Mouse (Mus musculus) kidney, embryonic 15.5 days (tissue): Measurements from ENCODE around the gene Ccl20. TPM values are rescaled to one million over a fixed set of nuclear protein-coding genes. Genes with fewer than 3 reads are reported as not detected.
A peak's percentile ranks its signal among the peaks of the same experiment; 100 is the strongest.

Experiments
- ATAC-seq: fragments of 200-750 bp; cut with Nextera tagmentation; replicated peaks from 2 replicates; pipeline ENCODE4 v1.8.0; 2017; ENCODE audit warnings: moderate TSS enrichment; ENCODE audit not compliant: low FRiP score
- H3K27ac ChIP-seq: fragments of 300-500 bp; sonication (generic); 2 replicates; pipeline ENCODE4 v1.5.1; 2015; ENCODE audit warnings: mild to moderate bottlenecking, inconsistent platforms
- H3K27me3 ChIP-seq: fragments of 300-500 bp; sonication (generic); 2 replicates; pipeline ENCODE4 v1.6.1; 2015; ENCODE audit warnings: inconsistent platforms
- H3K36me3 ChIP-seq: fragments of 300-500 bp; sonication (generic); 2 replicates; pipeline ENCODE4 v1.6.1; 2015; ENCODE audit warnings: inconsistent platforms
- H3K4me1 ChIP-seq: fragments of 300-500 bp; sonication (generic); 2 replicates; pipeline ENCODE4 v1.6.1; 2015; ENCODE audit warnings: inconsistent platforms
- H3K4me2 ChIP-seq: fragments of 300-500 bp; sonication (generic); 2 replicates; pipeline ENCODE4 v1.6.1; 2015; ENCODE audit warnings: moderate library complexity, mild to moderate bottlenecking, inconsistent platforms
- H3K4me3 ChIP-seq: fragments of 300-500 bp; sonication (generic); replicated peaks from 2 replicates; pipeline ENCODE4 v1.5.1; 2015; ENCODE audit warnings: mild to moderate bottlenecking, inconsistent platforms
- H3K9ac ChIP-seq: fragments of 300-500 bp; sonication (generic); 2 replicates; pipeline ENCODE4 v1.6.1; 2015; ENCODE audit warnings: mild to moderate bottlenecking, inconsistent platforms
- H3K9me3 ChIP-seq: fragments of 300-500 bp; sonication (generic); replicated peaks from 2 replicates; pipeline ENCODE4 v1.6.1; 2016; ENCODE audit warnings: inconsistent platforms
- WGBS: fragments of 180-500 bp; shearing (Covaris S2); methylation state at CpG from one replicate; pipeline ENCODE4 v1.1.7; 2015; ENCODE audit warnings: mixed read lengths; 5-methylcytosine and 5-hydroxymethylcytosine counted together
- polyA plus RNA-seq: library from polyadenylated mRNA; unstranded; fragments of >200 nt; fragmentation: Nextera tagmentation; extraction: Ambion mirVana; gene quantifications from 2 replicates; pipeline ENCODE4 v1.2.1, GENCODE M21; 2015

Ccl20 gene
- polyA plus RNA-seq, 1 experiment from 2014 or later: 0.56 TPM

DNA sequence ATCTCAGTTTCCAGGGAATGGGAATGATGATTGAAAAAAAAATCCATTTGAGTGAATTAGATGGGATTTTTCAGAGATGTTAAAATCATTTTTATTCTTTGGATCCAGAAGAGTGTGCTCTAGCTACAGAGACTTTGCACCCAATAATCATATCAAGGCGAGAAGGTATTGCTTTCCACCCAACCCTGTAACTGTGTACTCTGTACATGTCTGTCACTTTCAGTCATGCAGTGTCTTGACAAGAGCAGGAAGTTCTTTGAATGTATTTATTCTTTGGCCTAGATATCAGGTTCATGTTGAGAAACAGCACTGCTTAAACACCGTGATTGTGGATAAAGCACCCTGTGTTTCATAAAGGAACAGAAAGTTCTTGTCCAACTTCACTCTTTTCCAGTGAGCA is 30.0 kb downstream of the Ccl20 start:
- H3K27ac ChIP-seq: no peak overlapping the region

DNA sequence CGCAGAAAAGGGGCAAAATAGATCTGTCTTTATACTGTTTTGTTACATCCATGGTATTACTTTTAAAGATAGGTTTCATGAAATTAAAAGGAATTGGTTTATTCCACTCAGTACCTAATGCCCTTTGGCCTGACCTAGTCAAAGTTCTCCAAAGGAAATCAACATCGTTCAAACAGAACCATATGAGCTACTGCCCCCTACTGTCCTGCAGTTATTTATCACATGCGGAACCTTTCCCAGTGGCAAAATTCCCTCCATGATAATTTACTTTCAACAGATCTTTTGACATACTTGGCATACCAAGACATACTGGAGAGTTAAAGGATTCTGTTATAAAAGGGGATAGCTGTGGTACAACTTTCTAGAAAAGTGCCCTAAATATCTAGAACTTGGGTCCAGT is 33.7 kb downstream of the Ccl20 start:
- Histone ChIP-seq H3K4me1 (no peaks in the 10 kb centered on the region), H3K9me3 (no peaks in the 10 kb centered on the region)
- 65% methylated on average over 3 of the region's 3 CpGs for WGBS

More for the DNA sequence above, 30.0 kb downstream of the Ccl20 start:
- H3K4me1 ChIP-seq: no peaks in the 10 kb centered on the region
- no peak for ATAC-seq
- no peak overlapping the region for H3K4me3 ChIP-seq
- no peaks in the 10 kb centered on the region for H3K9me3 ChIP-seq
- H3K9ac ChIP-seq: no peak overlapping the region
- 84% methylated on average over 2 of the region's 2 CpGs for WGBS
- no peak overlapping the region for H3K4me2 ChIP-seq
- no peaks in the 10 kb centered on the region for H3K27me3 ChIP-seq
- H3K36me3 ChIP-seq: no peaks in the 10 kb centered on the region

DNA sequence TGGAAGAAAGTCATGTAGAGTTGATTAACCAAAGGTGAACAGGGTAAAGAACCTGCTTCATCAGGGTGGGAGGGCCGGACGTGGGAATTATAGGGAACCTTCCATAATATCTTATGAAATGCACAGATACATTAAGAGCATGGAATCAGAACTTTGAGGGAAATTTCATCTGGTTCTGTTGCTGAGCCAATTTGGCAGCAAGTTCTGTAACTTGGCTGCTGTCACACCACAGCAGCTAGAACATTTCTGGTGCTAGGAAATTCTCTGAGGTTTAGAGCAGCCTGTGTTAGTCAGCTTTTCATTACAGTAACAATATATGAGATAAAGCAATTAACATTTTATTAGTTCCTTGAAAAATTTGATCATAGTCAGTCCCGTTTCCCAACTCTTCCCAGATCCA is 36.4 kb downstream of the Ccl20 start:
- no peaks in the 10 kb centered on the region for H3K27me3 ChIP-seq
- no peak overlapping the region for H3K4me3 ChIP-seq
- no peaks in the 10 kb centered on the region for H3K9me3 ChIP-seq
- no peaks in the 10 kb centered on the region for H3K4me1 ChIP-seq
- no peak for ATAC-seq
- no peaks in the 10 kb centered on the region for H3K36me3 ChIP-seq
- no peak overlapping the region for H3K9ac ChIP-seq
- no peak overlapping the region for H3K27ac ChIP-seq
- 82% methylated on average over 3 of the region's 3 CpGs for WGBS
- no peak overlapping the region for H3K4me2 ChIP-seq

More for the DNA sequence above, 33.7 kb downstream of the Ccl20 start:
- Histone ChIP-seq H3K4me2 (no peak overlapping the region), H3K9ac (no peak overlapping the region), H3K36me3 (no peaks in the 10 kb centered on the region), H3K27me3 (no peaks in the 10 kb centered on the region), H3K27ac (no peak overlapping the region), H3K4me3 (no peak overlapping the region)
- ATAC-seq: no peak

- Histone ChIP-seq H3K4me3 (no peak overlapping the region), H3K4me2 (no peak overlapping the region), H3K27me3 (no peaks in the 10 kb centered on the region), H3K9me3 (no peaks in the 10 kb centered on the region), H3K9ac (no peak overlapping the region), H3K4me1 (no peaks in the 10 kb centered on the region; the same call in 1 of the 2 replicates), H3K27ac (no peak overlapping the region), H3K36me3 (no peaks in the 10 kb centered on the region)
- WGBS: 75% methylated on average over 1 of the region's 1 CpGs
- ATAC-seq: no peak
Observed at GRCm38 (mm10) chr1:83156876-83157275, 40.3 kb downstream of the Ccl20 start.

GRCm38 (mm10) chr1:83159603-83160002 is 43.0 kb downstream of the Ccl20 start, which contains the start of gene Daw1:
Daw1 (plus strand) TSS chr1:83159752.
- WGBS: under 1% methylated on average over 16 of the region's 16 CpGs
- H3K27ac ChIP-seq: 0 out of 2 replicates have a peak within 1 kb of the TSS, but pooled peaks have one; percentile 13
- ATAC-seq: peak; percentile 94

DNA sequence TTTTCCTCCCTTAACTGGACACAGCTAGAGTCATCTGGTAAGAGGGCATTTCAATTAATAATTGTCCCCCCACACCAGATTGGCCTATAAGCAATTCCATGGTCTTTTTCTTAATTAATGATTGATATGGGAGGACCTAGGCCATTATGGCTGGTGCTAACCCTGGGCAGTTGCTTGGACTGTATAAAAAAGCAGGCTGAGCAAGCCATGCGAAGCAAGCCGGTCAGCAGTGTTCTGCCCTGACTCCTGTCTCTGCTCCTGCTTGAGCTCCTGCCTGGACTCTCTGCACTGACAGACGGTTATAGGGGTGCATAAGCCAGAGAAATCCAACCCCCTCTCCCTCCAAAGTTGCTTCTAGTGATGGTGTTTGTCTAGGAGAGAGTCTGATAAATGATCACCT is 45.1 kb downstream of the Ccl20 start:
- Histone ChIP-seq H3K4me3 (no peak overlapping the region), H3K4me1 (peaks cover 4% of the 10 kb centered on the region; the same call in 1 of the 2 replicates), H3K9me3 (no peaks in the 10 kb centered on the region), H3K36me3 (no peaks in the 10 kb centered on the region), H3K9ac (no peak overlapping the region), H3K27ac (peak overlapping the region; percentile 41; the same call in 1 of the 2 replicates), H3K27me3 (no peaks in the 10 kb centered on the region), H3K4me2 (no peak overlapping the region)
- 48% methylated on average over 3 of the region's 3 CpGs for WGBS
- peak; percentile 90 for ATAC-seq

More at GRCm38 (mm10) chr1:83159603-83160002, 43.0 kb downstream of the Ccl20 start, which contains the start of gene Daw1:
- H3K27me3 ChIP-seq: no peaks in the 10 kb centered on the region
- peak within 1 kb of the TSS; percentile 80 for H3K4me2 ChIP-seq
- no peaks in the 10 kb centered on the region for H3K9me3 ChIP-seq
- H3K9ac ChIP-seq: peak within 1 kb of the TSS; percentile 50
- peak within 1 kb of the TSS; percentile 67 for H3K4me3 ChIP-seq
- H3K4me1 ChIP-seq: peaks cover 4% of the 10 kb centered on the region; the same call in 1 of the 2 replicates
- H3K36me3 ChIP-seq: no peaks in the 10 kb centered on the region

- 79% methylated on average over 3 of the region's 3 CpGs for WGBS
- Histone ChIP-seq H3K9ac (no peak overlapping the region), H3K4me3 (no peak overlapping the region), H3K4me2 (no peak overlapping the region), H3K4me1 (peaks cover 4% of the 10 kb centered on the region; the same call in 1 of the 2 replicates), H3K36me3 (no peaks in the 10 kb centered on the region), H3K27ac (no peak overlapping the region), H3K27me3 (no peaks in the 10 kb centered on the region), H3K9me3 (no peaks in the 10 kb centered on the region)
- ATAC-seq: no peak
Observed at GRCm38 (mm10) chr1:83164027-83164426, 47.5 kb downstream of the Ccl20 start.

Other genes starting within 250 kb of the Ccl20 start
- gene A030005L19Rik, start 203.4 kb upstream of the Ccl20 start, polyA plus RNA-seq: 0.26 and 0.28 TPM in 2 replicates
- gene A030014E15Rik, start 191.8 kb upstream of the Ccl20 start, polyA plus RNA-seq: not detected in 2 replicates
- gene Gm6217, start 185.4 kb upstream of the Ccl20 start, polyA plus RNA-seq: not detected in 2 replicates
- not detected in 2 replicates for gene A030003K21Rik, start 173.4 kb upstream of the Ccl20 start, polyA plus RNA-seq
- not detected in 2 replicates for gene Gm7544, start 160.8 kb upstream of the Ccl20 start, polyA plus RNA-seq
- gene Gm47955, start 156.5 kb upstream of the Ccl20 start, polyA plus RNA-seq: not detected in 2 replicates
- not detected in 2 replicates for gene Gm47959, start 116.2 kb upstream of the Ccl20 start, polyA plus RNA-seq
- 1.1 and 1.2 TPM in 2 replicates for gene Slc19a3, start 78.3 kb upstream of the Ccl20 start, polyA plus RNA-seq
- not detected in 2 replicates for gene Krtap28-10, start 74.3 kb upstream of the Ccl20 start, polyA plus RNA-seq
- gene Gm47969, start 71.8 kb upstream of the Ccl20 start, polyA plus RNA-seq: not detected in 2 replicates
- gene A030005K14Rik, start 57.4 kb upstream of the Ccl20 start, polyA plus RNA-seq: not detected in 2 replicates
- not detected in 2 replicates for gene Krtap28-13, start 55.8 kb upstream of the Ccl20 start, polyA plus RNA-seq
- 0.33 and 0.38 TPM in 2 replicates for gene Daw1, start 43.0 kb downstream of the Ccl20 start, polyA plus RNA-seq